Mouse (Mus musculus): Measurements from ENCODE around the gene Isy1.

GRCm38 (mm10) chr6:87774909-87775308 lies 63.7 kb downstream of the Isy1 start:
- TF ChIP-seq EP300 (IDR thresholded peaks at IDR 0.05; ENCODE audit: low read depth) (no peak), CTCF (IDR thresholded peaks at IDR 0.05; ENCODE audit: low read depth) (no peak)

Data from liver, postnatal 0 days (tissue).